In the genomic region with DNA sequence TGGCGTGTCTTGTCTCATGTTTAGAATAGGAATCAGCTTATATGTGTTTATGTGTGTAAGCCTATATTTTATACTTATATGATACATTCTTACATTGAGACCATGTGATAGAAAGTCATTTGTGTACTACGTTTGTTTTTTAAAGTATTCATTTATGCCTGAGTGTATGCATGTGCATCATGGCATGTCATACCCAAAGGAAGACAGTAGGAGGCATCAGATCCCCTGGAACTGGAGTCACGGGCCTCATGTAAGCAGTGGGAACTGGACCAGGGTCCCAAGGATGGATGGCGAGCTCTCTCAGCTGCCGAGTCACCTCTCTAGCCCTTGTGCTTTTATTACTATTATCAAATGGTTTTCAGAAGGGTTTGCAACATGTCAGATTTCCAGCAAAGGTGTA, we compare ENCODE assay signal across 24 mouse cellular contexts.
DNase-seq lines count a peak whose midpoint lies in the region; TF ChIP-seq lines count a peak whose summit lies in the region.
"Had no signal": no experiment of that assay in that cellular context is flagged by ENCODE, and none has a peak within 500 bp of the region (broad histone marks: within the 10 kb centered on the region; RNA-seq: fewer than 3 reads in every experiment).

No protein-coding gene starts in this region.

- H3K4me1 ChIP-seq in E14TG2a.4 (replicated peaks; ENCODE audit: low read depth, low read length) (peaks cover 45% of the 10 kb centered on the region), ES-E14 (ENCODE audit: control insufficient read depth in 2 of 2, insufficient read depth in 2 of 2, low read length in 2 of 2, poor library complexity in 1 of 2) (peaks cover 3 to 17% of the 10 kb centered on the region in 2 experiments; a peak in 3 of 4 replicates)
- H3K4me1 ChIP-seq: embryonic facial prominence, embryonic 12.5 days; embryonic facial prominence, embryonic 15.5 days; hindbrain, embryonic 12.5 days; hindbrain, embryonic 15.5 days; intestine, embryonic 15.5 days had no signal

- no peak overlapping the region for H3K4me3 ChIP-seq in E14TG2a.4 (replicated peaks; ENCODE audit: low read length)
- no peak overlapping the region for H3K4me3 ChIP-seq in ES-E14 (ENCODE audit: insufficient read depth in 1 of 2, low read depth in 1 of 2, low read length in 2 of 2, poor library complexity in 1 of 2, severe bottlenecking in 1 of 2)
- no peak overlapping the region for H3K4me3 ChIP-seq in gastrocnemius, adult 2 months
- H3K4me3 ChIP-seq: embryonic facial prominence, embryonic 12.5 days; embryonic facial prominence, embryonic 15.5 days; heart, embryonic 13.5 days; hindbrain, embryonic 12.5 days; hindbrain, embryonic 15.5 days; intestine, embryonic 15.5 days had no signal

- TF ChIP-seq CTCF in E14TG2a.4 (conservative IDR thresholded peaks at IDR 0.05; ENCODE audit: low read length) = peak; percentile 62
- no peak for TF ChIP-seq CTCF in gastrocnemius, adult 2 months (IDR thresholded peaks at IDR 0.05)

- peak; percentile 19 for DNase-seq in A20 (ENCODE audit: low read depth, low spot score)
- DNase-seq in ES-E14 (ENCODE audit: low read depth, low spot score) = no peak
- DNase-seq in R1 (ENCODE audit: low read depth, low spot score) = peak; percentile 77
- DNase-seq in gastrocnemius, adult 2 months = no peak
- no peak for DNase-seq in neural tube, embryonic 10.5 days (ENCODE audit: extremely low spot score, low spot score)
- no peak for DNase-seq in kidney, adult 8-10 months
- no peak for DNase-seq in embryo, embryonic 9.5 days (ENCODE audit: extremely low spot score)
- DNase-seq: adrenal gland, adult 2 months; adrenal gland, postnatal 25 days; cerebellum, adult 11-12 months; cerebellum, adult 8-10 months; cerebellum, postnatal 14 days; gastrocnemius, postnatal 25 days; heart, adult 18-20 months; kidney, adult 11 months had no signal

- H3K36me3 ChIP-seq in E14TG2a.4 (ENCODE audit: insufficient read depth, low read length) = no peaks in the 10 kb centered on the region
- no peaks in the 10 kb centered on the region for H3K36me3 ChIP-seq in ES-E14 (ENCODE audit: control insufficient read depth, insufficient read depth, low read length, poor library complexity, severe bottlenecking)
- H3K36me3 ChIP-seq: embryonic facial prominence, embryonic 12.5 days; embryonic facial prominence, embryonic 15.5 days; G1E; heart, embryonic 13.5 days; hindbrain, embryonic 12.5 days; hindbrain, embryonic 15.5 days; intestine, embryonic 15.5 days had no signal

- H3K9me3 ChIP-seq in E14TG2a.4 (ENCODE audit: low read length) = no peaks in the 10 kb centered on the region
- H3K9me3 ChIP-seq in ES-E14 (ENCODE audit: control insufficient read depth, insufficient read depth, low read depth, low read length) = no peaks in the 10 kb centered on the region
- H3K9me3 ChIP-seq: embryonic facial prominence, embryonic 12.5 days; embryonic facial prominence, embryonic 15.5 days; G1E; heart, embryonic 13.5 days; hindbrain, embryonic 15.5 days; intestine, embryonic 15.5 days had no signal

- no peak overlapping the region for H3K9ac ChIP-seq in ES-E14 (ENCODE audit: insufficient read depth, low read depth, low read length, poor library complexity, severe bottlenecking)
- H3K9ac ChIP-seq: embryonic facial prominence, embryonic 12.5 days; embryonic facial prominence, embryonic 15.5 days; forebrain, postnatal 0 days; heart, embryonic 13.5 days; hindbrain, embryonic 12.5 days; hindbrain, embryonic 15.5 days; intestine, embryonic 15.5 days had no signal

- in situ Hi-C loops in ES-E14 (cut with MboI; ENCODE audit: low sequenced_read_pairs in 2 of 2, unreplicated experiment in 2 of 2) = no loop called here

- no peak overlapping the region for H3K27ac ChIP-seq in ES-E14 (ENCODE audit: insufficient read depth, low read depth, low read length, poor library complexity, severe bottlenecking)
- no peak overlapping the region for H3K27ac ChIP-seq in gastrocnemius, adult 2 months
- H3K27ac ChIP-seq: embryonic facial prominence, embryonic 12.5 days; embryonic facial prominence, embryonic 15.5 days; heart, embryonic 13.5 days; hindbrain, embryonic 12.5 days; hindbrain, embryonic 15.5 days; intestine, embryonic 15.5 days had no signal

- intact Hi-C loops in gastrocnemius, adult 2 months (cut with DNase I) = no loop called here

- H3K27me3 ChIP-seq in E14TG2a.4 (ENCODE audit: insufficient read depth, low read length) = no peaks in the 10 kb centered on the region
- H3K27me3 ChIP-seq: embryonic facial prominence, embryonic 12.5 days; embryonic facial prominence, embryonic 15.5 days; heart, embryonic 13.5 days; hindbrain, embryonic 12.5 days; hindbrain, embryonic 15.5 days; intestine, embryonic 15.5 days had no signal

TF ChIP-seq in ES-E14, 5 proteins besides CTCF, POLR2A, EP300 and RAD21:
- no peak for TF ChIP-seq HCFC1 (IDR thresholded peaks at IDR 0.05; ENCODE audit: borderline replicate concordance, insufficient read depth, low read length)
- TF ChIP-seq ZC3H11A (IDR thresholded peaks at IDR 0.05; ENCODE audit: borderline replicate concordance, low read depth, low read length) = peak; percentile 55; the same call in 1 of the 2 replicates
- no peak for TF ChIP-seq CHD2 (IDR thresholded peaks at IDR 0.05; ENCODE audit: low read depth, low read length)
- no peak for TF ChIP-seq MAFK (IDR thresholded peaks at IDR 0.05; ENCODE audit: insufficient read depth, low read depth, low read length)
- no peak for TF ChIP-seq ZNF384 (IDR thresholded peaks at IDR 0.05; ENCODE audit: low read depth, low read length)

Comparison
In these comparisons a context has a peak if more than half of its experiments do, and no peak if none do; other contexts are left out.
1. DNase-seq: peak in A20 (single experiment) and R1 (single experiment); none in ES-E14 (single experiment), gastrocnemius, adult 2 months (single experiment), neural tube, embryonic 10.5 days (single experiment), kidney, adult 8-10 months (0 of 2) and embryo, embryonic 9.5 days (single experiment).